Mouse (Mus musculus): ENCODE results near the gene Gm33543. TPM values are rescaled to one million over a fixed set of nuclear protein-coding genes. Genes with fewer than 3 reads are reported as not detected.

The Gm33543 gene
- polyA plus RNA-seq (2015; fragmentation: Nextera tagmentation; extraction: Ambion mirVana) = 0.09 TPM in 1 of 2 replicates, not detected in the other

DNA sequence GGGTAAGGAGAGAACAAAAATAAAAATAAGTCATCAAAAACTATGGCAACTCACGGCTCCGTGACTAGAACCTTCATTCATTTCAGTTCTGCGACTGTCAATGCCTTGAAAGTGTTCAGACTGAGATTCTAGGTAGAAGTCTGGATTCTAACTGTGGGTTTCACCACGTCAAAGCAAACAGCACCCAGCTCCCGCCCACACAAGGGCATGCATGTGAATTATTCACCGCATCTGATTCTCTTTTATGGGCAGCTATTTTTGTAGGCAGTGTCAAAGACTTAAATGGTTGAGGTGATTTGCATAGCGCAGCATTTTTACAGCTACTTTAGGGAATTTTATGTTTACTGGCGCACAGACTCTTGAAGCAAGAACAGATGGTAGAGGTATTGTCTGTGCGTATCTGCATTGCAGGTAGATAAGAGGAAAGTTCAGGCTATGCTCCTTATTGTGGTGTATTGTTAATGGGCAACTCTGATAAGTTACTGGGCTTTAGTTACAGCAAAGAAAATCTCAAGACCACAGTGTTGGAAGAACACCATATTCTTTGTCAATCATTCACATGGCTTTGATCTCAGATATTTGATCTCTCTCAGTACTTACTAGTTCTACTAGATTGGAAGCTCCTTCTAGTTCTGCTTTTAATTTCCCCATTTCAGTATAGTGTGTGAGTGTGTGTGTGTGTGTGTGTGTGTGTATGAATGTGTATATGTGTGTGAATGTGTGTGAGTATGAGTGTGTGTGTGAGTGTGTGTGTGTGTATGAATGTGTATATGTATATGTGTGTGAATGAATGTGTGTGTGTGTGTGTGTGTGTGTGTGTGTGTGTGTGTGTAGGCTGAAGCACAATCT is at the start of gene Gm33543:
Gene Gm33543 (minus strand): TSS at position 142 of the 849 bp plus-strand sequence.
- ATAC-seq (ENCODE audit: insufficient read depth, low FRiP score, low read depth) = no peak

DNA sequence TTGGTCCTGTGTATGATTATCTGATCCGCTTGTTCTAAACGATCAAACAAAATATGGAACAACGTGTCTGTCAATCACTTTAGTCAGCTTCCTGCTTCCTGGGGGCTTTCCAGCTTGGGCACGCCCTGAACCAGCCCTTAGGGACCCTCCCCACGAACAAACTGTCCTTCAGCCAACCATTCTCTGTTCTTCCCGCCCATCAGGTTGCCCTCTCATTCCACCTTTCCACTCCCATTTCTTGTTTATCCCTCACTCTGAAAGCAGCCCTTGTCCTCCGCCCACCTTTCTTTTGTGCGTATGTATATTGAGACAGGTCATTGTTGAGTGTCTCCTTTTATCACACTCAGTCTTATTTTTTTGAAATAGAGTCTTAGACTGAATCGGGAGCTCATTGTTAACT is 49.4 kb upstream of the Gm33543 start:
- no peaks in the 10 kb centered on the region for H3K27me3 ChIP-seq (replicated peaks)
- H3K9me3 ChIP-seq = no peaks in the 10 kb centered on the region
- H3K4me1 ChIP-seq = no peaks in the 10 kb centered on the region
- no peak overlapping the region for H3K4me2 ChIP-seq
- H3K4me3 ChIP-seq (replicated peaks) = no peak overlapping the region
- no peak overlapping the region for H3K27ac ChIP-seq
- 62% methylated on average over 9 of the region's 9 CpGs for WGBS
- H3K9ac ChIP-seq = no peak overlapping the region
- H3K36me3 ChIP-seq = no peaks in the 10 kb centered on the region
- no peak for ATAC-seq (ENCODE audit: insufficient read depth, low FRiP score, low read depth)

More for the DNA sequence above, at the start of gene Gm33543:
- Histone ChIP-seq H3K36me3 (no peaks in the 10 kb centered on the region), H3K4me1 (no peaks in the 10 kb centered on the region), H3K27ac (no peak within 1 kb of the TSS), H3K9me3 (no peaks in the 10 kb centered on the region), H3K4me2 (no peak within 1 kb of the TSS), H3K4me3 (replicated peaks) (no peak within 1 kb of the TSS), H3K9ac (no peak within 1 kb of the TSS), H3K27me3 (replicated peaks) (no peaks in the 10 kb centered on the region)
- WGBS = 80% methylated on average over 9 of the region's 9 CpGs

DNA sequence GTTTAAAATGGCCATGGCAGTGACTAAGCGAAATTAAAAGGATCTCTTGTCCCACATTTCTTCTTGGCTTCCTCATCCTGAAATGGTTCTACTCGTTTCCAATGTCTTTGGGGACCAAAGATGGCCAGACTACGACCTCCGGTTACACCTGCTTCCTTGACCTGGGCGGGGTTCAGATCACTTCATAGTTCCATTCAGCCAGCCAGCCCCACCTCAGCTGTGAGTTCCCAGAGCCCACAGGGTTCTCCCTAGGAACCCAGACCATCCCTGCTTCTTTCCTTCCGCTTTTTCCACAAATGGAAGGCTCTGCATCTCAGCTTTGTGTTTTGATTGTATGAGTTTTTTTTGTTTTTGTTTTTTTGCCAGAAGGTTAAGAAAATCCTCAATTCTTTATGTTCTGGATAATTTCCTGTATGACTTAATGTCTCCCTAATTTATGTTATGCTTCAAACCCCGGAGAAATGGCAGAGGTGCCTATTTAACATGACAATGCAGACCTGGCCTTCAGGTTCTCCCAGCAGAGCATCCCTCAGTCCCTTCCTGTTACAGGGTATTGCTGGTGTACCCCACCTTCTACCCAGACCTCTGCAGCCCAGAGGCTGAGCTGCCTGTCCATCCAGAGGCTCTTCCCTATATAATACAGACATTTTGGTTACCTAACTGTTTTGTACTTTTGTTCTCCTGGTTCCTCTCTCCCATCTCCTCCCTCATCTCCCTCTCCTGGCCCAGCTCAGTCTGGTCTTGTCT is 48.7 kb upstream of the Gm33543 start:
- no peak for ATAC-seq (ENCODE audit: insufficient read depth, low FRiP score, low read depth)
- Histone ChIP-seq H3K36me3 (no peaks in the 10 kb centered on the region), H3K27ac (no peak overlapping the region), H3K9ac (no peak overlapping the region), H3K27me3 (replicated peaks) (no peaks in the 10 kb centered on the region), H3K4me1 (no peaks in the 10 kb centered on the region), H3K4me3 (replicated peaks) (no peak overlapping the region), H3K4me2 (no peak overlapping the region), H3K9me3 (no peaks in the 10 kb centered on the region)
- WGBS = 74% methylated on average over 7 of the region's 7 CpGs

DNA sequence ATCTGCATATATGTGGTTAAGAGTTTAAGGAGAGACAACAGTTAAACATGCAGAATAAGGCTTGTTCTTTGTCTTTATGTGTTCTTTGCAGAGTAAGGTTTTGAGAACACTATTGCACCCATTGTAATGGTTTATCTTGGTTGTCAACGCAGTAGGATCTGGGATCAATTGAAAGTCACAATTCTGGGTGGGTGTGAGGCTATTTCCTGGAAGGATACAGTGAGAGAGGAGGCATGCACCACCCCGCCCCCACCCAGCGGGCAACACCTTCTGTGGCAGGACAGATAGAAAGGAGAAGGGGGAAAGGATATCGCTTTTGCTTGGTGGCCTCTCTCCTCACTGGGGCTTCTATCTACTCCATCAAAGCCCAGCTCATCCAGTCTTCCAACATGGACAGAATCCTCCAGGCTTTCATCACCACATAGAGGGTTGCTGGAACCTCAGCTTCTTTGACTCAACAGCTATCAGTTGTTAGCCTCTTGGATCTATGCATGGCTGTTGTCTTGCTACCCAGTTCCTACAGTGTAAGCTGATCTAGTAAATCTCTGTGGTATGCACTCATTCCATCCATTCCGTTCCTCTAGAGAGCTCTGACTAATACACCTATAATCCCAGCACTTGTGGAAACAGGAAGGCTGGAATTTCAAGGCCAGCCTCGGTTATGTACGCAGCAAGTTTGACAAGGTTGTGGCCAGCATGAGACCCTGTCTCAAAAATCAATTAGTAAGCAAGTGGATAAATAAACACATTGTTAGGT is 41.2 kb upstream of the Gm33543 start:
- no peaks in the 10 kb centered on the region for H3K9me3 ChIP-seq
- no peaks in the 10 kb centered on the region for H3K4me1 ChIP-seq
- H3K36me3 ChIP-seq = no peaks in the 10 kb centered on the region
- H3K9ac ChIP-seq = no peak overlapping the region
- H3K4me2 ChIP-seq = no peak overlapping the region
- no peaks in the 10 kb centered on the region for H3K27me3 ChIP-seq (replicated peaks)
- no peak overlapping the region for H3K27ac ChIP-seq
- H3K4me3 ChIP-seq (replicated peaks) = no peak overlapping the region
- 68% methylated on average over 7 of the region's 7 CpGs for WGBS
- ATAC-seq (ENCODE audit: insufficient read depth, low FRiP score, low read depth) = no peak

DNA sequence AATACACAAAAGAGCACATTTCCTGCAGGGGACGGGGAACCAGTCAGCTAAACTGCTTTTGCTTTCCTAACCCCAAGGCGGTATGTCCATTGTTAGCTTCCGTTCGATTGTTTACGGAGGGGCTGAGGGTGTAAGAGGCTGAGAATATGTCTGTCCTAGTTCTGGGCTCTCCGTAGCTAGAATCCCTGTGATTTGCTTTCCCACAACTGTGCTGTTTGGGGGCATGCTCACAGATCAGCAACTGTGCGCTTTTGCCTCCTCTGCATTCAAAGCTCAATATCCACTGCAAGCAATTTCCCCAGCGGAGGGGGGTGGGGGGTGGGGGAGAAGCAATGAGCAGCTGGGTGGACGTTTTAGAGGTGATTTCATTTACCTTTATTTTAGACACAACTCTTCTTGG is 39.3 kb upstream of the Gm33543 start:
- H3K4me3 ChIP-seq (replicated peaks) = no peak overlapping the region
- no peak overlapping the region for H3K4me2 ChIP-seq
- H3K9me3 ChIP-seq = no peaks in the 10 kb centered on the region
- 37% methylated on average over 9 of the region's 9 CpGs for WGBS
- no peak overlapping the region for H3K9ac ChIP-seq
- no peaks in the 10 kb centered on the region for H3K27me3 ChIP-seq (replicated peaks)
- H3K27ac ChIP-seq = no peak overlapping the region
- no peaks in the 10 kb centered on the region for H3K4me1 ChIP-seq
- no peak for ATAC-seq (ENCODE audit: insufficient read depth, low FRiP score, low read depth)
- H3K36me3 ChIP-seq = no peaks in the 10 kb centered on the region

DNA sequence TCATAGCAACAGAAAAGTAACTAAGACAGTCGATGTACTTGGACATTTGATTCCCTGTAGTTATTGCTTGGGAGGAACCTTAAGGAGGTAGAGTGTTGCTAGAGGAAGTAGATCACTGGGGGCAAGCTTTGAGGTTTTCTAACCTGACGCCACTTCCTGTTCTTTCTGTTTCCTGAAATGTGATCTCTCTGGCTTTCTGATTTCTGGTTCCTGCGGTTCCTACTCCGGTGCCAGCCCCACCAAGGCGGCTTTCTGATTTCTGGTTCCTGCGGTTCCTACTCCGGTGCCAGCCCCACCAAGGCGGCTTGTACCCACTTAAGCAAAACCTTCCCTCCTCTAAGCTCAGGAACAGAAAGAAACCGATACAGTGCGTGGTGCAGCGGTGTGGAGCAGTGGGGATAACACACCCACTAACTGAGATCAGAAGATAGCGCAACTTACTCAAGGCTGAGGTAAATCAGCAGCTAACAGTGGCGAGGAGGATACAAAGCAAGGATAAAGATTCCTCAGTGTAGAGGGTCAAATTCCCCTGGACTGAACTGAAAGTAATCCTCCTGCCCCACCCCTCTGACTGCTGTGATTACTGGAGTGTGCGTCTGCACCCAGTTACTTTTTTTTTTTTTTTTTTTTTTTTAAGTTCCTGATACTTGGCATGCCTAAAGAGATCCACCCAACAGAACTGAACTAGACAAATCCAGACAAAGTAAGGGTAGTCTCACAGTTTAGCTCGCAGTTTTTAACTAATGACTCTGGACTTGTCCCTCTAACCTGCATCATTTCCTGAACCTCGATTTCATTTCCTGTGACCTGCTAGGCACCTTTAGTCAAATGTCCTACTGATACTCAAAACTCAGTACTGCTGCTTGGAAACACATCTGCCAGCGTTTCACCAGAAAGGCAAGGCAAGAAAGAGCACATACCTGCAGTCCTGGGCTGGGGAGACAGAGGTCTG is 37.5 kb upstream of the Gm33543 start:
- no peaks in the 10 kb centered on the region for H3K27me3 ChIP-seq (replicated peaks)
- no peaks in the 10 kb centered on the region for H3K4me1 ChIP-seq
- no peaks in the 10 kb centered on the region for H3K9me3 ChIP-seq
- ATAC-seq (ENCODE audit: insufficient read depth, low FRiP score, low read depth) = no peak
- H3K4me2 ChIP-seq = no peak overlapping the region
- no peak overlapping the region for H3K4me3 ChIP-seq (replicated peaks)
- 86% methylated on average over 17 of the region's 17 CpGs for WGBS
- no peak overlapping the region for H3K27ac ChIP-seq
- H3K36me3 ChIP-seq = no peaks in the 10 kb centered on the region
- H3K9ac ChIP-seq = no peak overlapping the region

DNA sequence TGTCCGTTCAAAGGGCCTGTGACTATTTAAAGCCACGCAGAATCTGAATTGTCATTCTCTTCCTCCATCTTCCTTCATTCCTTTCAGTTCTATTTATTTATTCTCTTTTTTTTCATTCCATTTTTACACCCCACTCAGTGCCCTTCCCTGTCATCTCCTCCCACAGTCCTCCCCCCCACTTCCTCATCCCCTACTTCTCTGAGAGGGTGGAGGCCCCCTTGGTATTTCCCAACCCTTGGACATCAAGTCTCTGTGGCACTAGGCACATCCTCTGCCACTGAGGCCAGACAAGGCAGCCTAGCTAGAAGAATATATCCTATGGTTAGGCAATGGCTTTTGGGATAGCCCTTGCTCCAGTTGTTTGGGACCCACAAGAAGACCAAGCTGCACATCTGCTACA is 28.1 kb upstream of the Gm33543 start:
- Histone ChIP-seq H3K4me1 (no peaks in the 10 kb centered on the region), H3K36me3 (no peaks in the 10 kb centered on the region)

DNA sequence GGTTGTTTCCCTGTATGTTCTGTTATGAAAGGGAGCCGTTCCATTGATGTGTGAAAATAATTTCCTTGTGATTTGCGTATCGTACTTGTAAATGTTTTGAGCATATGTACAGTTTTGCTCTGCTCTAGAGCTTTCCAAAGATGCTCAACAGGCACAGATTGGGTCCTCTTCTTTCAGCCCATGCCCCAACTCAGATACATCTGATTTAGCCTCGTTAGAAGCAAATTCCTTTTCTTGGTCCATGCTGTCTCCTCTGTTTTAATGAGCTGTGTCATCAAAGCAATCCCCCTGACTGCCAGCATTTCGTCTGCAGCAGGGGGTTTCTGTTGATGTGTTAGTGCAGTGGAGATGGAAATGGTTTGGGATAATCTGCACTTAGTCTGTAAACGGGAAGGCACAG is 25.6 kb upstream of the Gm33543 start:
- Histone ChIP-seq H3K27ac (no peak overlapping the region), H3K4me1 (0 out of 2 replicates have a peak, but pooled peaks cover 3% of the 10 kb centered on the region), H3K9ac (no peak overlapping the region), H3K4me2 (no peak overlapping the region), H3K36me3 (no peaks in the 10 kb centered on the region), H3K9me3 (no peaks in the 10 kb centered on the region), H3K4me3 (replicated peaks) (no peak overlapping the region), H3K27me3 (replicated peaks) (no peaks in the 10 kb centered on the region)
- no peak for ATAC-seq (ENCODE audit: insufficient read depth, low FRiP score, low read depth)
- 70% methylated on average over 6 of the region's 6 CpGs for WGBS

More for the DNA sequence above, 28.1 kb upstream of the Gm33543 start:
- no peaks in the 10 kb centered on the region for H3K27me3 ChIP-seq (replicated peaks)
- 80% methylated on average over 2 of the region's 2 CpGs for WGBS
- ATAC-seq (ENCODE audit: insufficient read depth, low FRiP score, low read depth) = no peak
- H3K4me3 ChIP-seq (replicated peaks) = no peak overlapping the region
- no peak overlapping the region for H3K27ac ChIP-seq
- no peaks in the 10 kb centered on the region for H3K9me3 ChIP-seq
- H3K9ac ChIP-seq = no peak overlapping the region
- H3K4me2 ChIP-seq = no peak overlapping the region

DNA sequence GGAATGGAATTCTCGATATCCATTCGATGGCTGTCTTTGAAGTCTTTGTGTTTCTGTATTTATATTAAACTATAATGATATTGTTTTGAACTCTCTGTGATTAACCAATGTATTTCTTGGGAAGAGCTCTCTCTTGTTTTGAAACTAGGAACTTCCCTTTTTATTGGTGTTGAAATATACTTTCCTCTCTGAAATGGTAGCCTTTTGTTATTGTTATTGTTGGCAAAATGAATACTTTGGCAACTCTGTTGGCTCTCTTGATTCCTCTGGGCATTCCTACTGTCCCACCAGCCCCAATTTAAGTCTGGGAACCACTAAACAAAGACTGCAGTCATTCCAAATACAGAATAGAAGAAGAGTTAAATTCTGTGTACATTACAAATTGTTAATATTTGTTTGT is 24.9 kb upstream of the Gm33543 start:
- no peak overlapping the region for H3K9ac ChIP-seq
- H3K4me1 ChIP-seq = 0 out of 2 replicates have a peak, but pooled peaks cover 3% of the 10 kb centered on the region
- no peaks in the 10 kb centered on the region for H3K36me3 ChIP-seq
- H3K27ac ChIP-seq = no peak overlapping the region
- H3K4me2 ChIP-seq = no peak overlapping the region
- H3K4me3 ChIP-seq (replicated peaks) = no peak overlapping the region
- no peaks in the 10 kb centered on the region for H3K27me3 ChIP-seq (replicated peaks)
- ATAC-seq (ENCODE audit: insufficient read depth, low FRiP score, low read depth) = no peak
- 93% methylated on average over 2 of the region's 2 CpGs for WGBS
- no peaks in the 10 kb centered on the region for H3K9me3 ChIP-seq

DNA sequence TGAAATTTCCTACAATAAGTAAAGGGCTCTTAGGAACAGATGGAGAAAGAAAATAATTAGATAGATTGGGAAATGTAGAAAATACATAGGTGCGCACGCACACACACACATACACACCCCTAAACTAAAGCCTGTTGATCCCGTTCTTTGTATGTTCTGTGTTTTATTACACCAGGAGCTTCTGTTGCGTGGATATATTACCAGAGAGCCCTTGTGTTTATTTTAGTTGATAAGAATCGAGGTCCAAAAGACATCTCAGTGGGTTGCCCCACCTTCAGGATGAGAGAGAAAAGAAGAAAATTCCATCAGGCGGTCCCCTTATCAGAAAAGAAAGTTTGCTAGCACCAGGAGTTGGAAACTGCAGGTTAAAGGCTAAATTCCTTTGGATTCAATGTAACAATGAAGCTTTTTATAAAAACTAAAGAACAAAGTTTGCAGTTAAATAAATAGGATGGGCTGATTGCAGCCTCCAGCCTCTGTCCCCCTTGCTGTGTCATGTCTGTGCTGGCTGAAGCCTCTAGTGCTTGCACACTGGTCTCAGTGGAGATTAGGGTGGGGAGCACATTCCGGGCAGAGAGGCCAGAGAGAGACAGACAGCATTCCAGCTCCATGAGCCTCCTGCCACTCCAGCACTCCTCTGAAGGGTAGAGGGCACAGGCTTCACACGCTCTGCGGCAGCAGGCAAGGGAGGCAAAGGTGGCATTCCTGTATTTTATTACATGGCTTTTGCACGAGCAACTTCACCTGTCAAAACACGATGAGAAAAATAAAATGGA is 21.8 kb upstream of the Gm33543 start:
- peak; percentile 79; the same call in 1 of the 2 replicates for ATAC-seq (ENCODE audit: insufficient read depth, low FRiP score, low read depth)
- Histone ChIP-seq H3K4me3 (replicated peaks) (no peak overlapping the region), H3K9me3 (no peaks in the 10 kb centered on the region), H3K4me2 (no peak overlapping the region), H3K9ac (no peak overlapping the region), H3K27me3 (replicated peaks) (no peaks in the 10 kb centered on the region), H3K27ac (0 out of 2 replicates have a peak overlapping the region, but pooled peaks have one; percentile 3), H3K36me3 (no peaks in the 10 kb centered on the region), H3K4me1 (0 out of 2 replicates have a peak, but pooled peaks cover 3% of the 10 kb centered on the region)
- 32% methylated on average over 11 of the region's 11 CpGs for WGBS

All from stomach, embryonic 15.5 days (tissue).